12 mouse cellular contexts compared by ENCODE assay signal in the genomic region with DNA sequence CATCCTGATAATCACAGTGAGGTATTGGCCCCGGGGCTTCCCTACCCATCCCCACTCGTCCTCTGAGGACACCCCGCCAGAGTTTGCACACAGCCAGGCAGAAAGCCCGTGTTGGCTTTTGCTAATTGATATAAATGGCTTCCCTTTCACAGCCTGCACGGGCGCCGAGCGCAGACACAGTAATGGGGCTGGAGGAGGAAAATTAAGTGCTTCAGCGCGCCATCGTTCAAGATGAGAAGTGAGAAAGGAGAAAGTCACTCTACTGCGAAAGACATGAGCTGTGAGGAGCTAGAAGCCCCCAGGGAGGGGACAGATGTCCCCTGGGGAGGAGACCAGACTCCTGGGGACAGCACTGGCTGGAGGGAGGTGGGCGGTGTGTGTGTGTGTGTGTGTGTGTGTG.
A peak's percentile ranks its signal among the peaks of the same experiment; 100 is the strongest.
DNase-seq lines count a peak whose midpoint lies in the region; ATAC-seq and TF ChIP-seq lines count a peak whose summit lies in the region.
"Had no signal": no experiment of that assay in that cellular context is flagged by ENCODE, and none has a peak within 500 bp of the region (broad histone marks: within the 10 kb centered on the region; RNA-seq: fewer than 3 reads in every experiment).

No protein-coding gene starts in this region.

- H3K36me3 ChIP-seq in stomach, embryonic 15.5 days, result no peaks in the 10 kb centered on the region
- no peaks in the 10 kb centered on the region for H3K36me3 ChIP-seq in stomach, postnatal 0 days (ENCODE audit: control insufficient read depth, insufficient read depth, low read length)
- no peaks in the 10 kb centered on the region for H3K36me3 ChIP-seq in hindbrain, embryonic 12.5 days

- intact Hi-C loops in gastrocnemius, postnatal 14 days (cut with DNase I; ENCODE audit: low total_unique reads), result no loop called here

- no peaks in the 10 kb centered on the region for H3K9me3 ChIP-seq in stomach, embryonic 15.5 days
- no peaks in the 10 kb centered on the region for H3K9me3 ChIP-seq in stomach, postnatal 0 days (ENCODE audit: control insufficient read depth, low read length)
- H3K9me3 ChIP-seq in hindbrain, embryonic 12.5 days (replicated peaks), result no peaks in the 10 kb centered on the region

- no peak for TF ChIP-seq EP300 in stomach, postnatal 0 days (optimal IDR thresholded peaks at IDR 0.05)

- 34% methylated on average over 13 of the region's 13 CpGs for WGBS in stomach, embryonic 15.5 days
- 52% methylated on average over 13 of the region's 13 CpGs for WGBS in stomach, postnatal 0 days
- 39% methylated on average over 13 of the region's 13 CpGs for WGBS in hindbrain, embryonic 12.5 days

- DNase-seq in stomach, postnatal 0 days (ENCODE audit: low spot score), result no peak
- DNase-seq in neural tube, embryonic 10.5 days (ENCODE audit: extremely low spot score, low spot score), result peak; percentile 56
- no peak for DNase-seq in ovary, postnatal 36 days (ENCODE audit: low spot score)
- no peak for DNase-seq in frontal cortex, postnatal 36 days (ENCODE audit: low spot score in 2 of 2)
- no peak for DNase-seq in gastrocnemius, postnatal 14 days
- no peak for DNase-seq in adrenal gland, adult 8-10 months
- DNase-seq: cerebellum, postnatal 36 days had no signal

- H3K4me1 ChIP-seq in stomach, embryonic 15.5 days, result peaks cover 28% of the 10 kb centered on the region
- 0 out of 2 replicates have a peak, but pooled peaks cover 3% of the 10 kb centered on the region for H3K4me1 ChIP-seq in stomach, postnatal 0 days (replicated peaks; ENCODE audit: control insufficient read depth, insufficient read depth)
- H3K4me1 ChIP-seq in hindbrain, embryonic 12.5 days, result peaks cover 30% of the 10 kb centered on the region

- H3K27ac ChIP-seq in stomach, embryonic 15.5 days, result 0 out of 2 replicates have a peak overlapping the region, but pooled peaks have one; percentile 21
- H3K27ac ChIP-seq in stomach, postnatal 0 days (replicated peaks), result no peak overlapping the region
- peak overlapping the region; percentile 76 for H3K27ac ChIP-seq in hindbrain, embryonic 12.5 days
- H3K27ac ChIP-seq: liver, embryonic 14.5 days had no signal

- H3K4me3 ChIP-seq in stomach, embryonic 15.5 days (replicated peaks), result no peak overlapping the region
- H3K4me3 ChIP-seq in stomach, postnatal 0 days (ENCODE audit: low read depth, low read length), result no peak overlapping the region
- H3K4me3 ChIP-seq in hindbrain, embryonic 12.5 days, result no peak overlapping the region

- no peak for TF ChIP-seq CTCF in stomach, postnatal 0 days (IDR thresholded peaks at IDR 0.05; ENCODE audit: low read depth)

- no peaks in the 10 kb centered on the region for H3K27me3 ChIP-seq in stomach, embryonic 15.5 days (replicated peaks)
- no peaks in the 10 kb centered on the region for H3K27me3 ChIP-seq in stomach, postnatal 0 days (ENCODE audit: control insufficient read depth, insufficient read depth, low read length)
- H3K27me3 ChIP-seq in hindbrain, embryonic 12.5 days, result peaks cover 23% of the 10 kb centered on the region

- no peak overlapping the region for H3K9ac ChIP-seq in stomach, embryonic 15.5 days
- H3K9ac ChIP-seq in stomach, postnatal 0 days (ENCODE audit: low read length), result no peak overlapping the region
- H3K9ac ChIP-seq in hindbrain, embryonic 12.5 days, result no peak overlapping the region
- H3K9ac ChIP-seq: liver, embryonic 14.5 days had no signal

- no peak overlapping the region for H3K4me2 ChIP-seq in stomach, embryonic 15.5 days
- H3K4me2 ChIP-seq in stomach, postnatal 0 days (replicated peaks; ENCODE audit: low read depth), result no peak overlapping the region
- no peak overlapping the region for H3K4me2 ChIP-seq in hindbrain, embryonic 12.5 days (replicated peaks)
- H3K4me2 ChIP-seq: heart, embryonic 11.5 days had no signal

- no peak for ATAC-seq in stomach, embryonic 15.5 days (ENCODE audit: insufficient read depth, low FRiP score, low read depth)
- ATAC-seq in stomach, postnatal 0 days (ENCODE audit: low FRiP score, low TSS enrichment), result no peak
- peak; percentile 66 for ATAC-seq in hindbrain, embryonic 12.5 days (ENCODE audit: low FRiP score)
- ATAC-seq: intestine, postnatal 0 days had no signal
